Mouse (Mus musculus) erythroid progenitor cell, adult 5-6 weeks (primary cell): ENCODE results near the gene Tmem185b. TPM values are rescaled to one million over a fixed set of nuclear protein-coding genes. Genes with fewer than 3 reads are reported as not detected.

Experiments used
- total RNA-seq, 2 experiments: library from RNA; stranded (forward) in 1 of 2; stranded (reverse) in 1 of 2; fragments of 150-400 nt in 1 of 2; fragments of 186-747, 209-891 nt in 1 of 2; gene quantifications; 2 replicates each; pipeline versions ENCODE4 v1.2.3 to v1.2.4; 2015 to 2017; ENCODE audit warnings: low replicate concordance in 2 of 2

Tmem185b gene
- total RNA-seq, 2 experiments from 2014 or later = 2.7 to 11.3 TPM

Other genes starting within 250 kb of the Tmem185b start
- not detected in 2 replicates for gene Inhbb, start 103.9 kb upstream of the Tmem185b start, total RNA-seq (2015; ENCODE audit: low replicate concordance)
- not detected in 2 replicates for gene Inhbb, start 103.9 kb upstream of the Tmem185b start, total RNA-seq (2017; ENCODE audit: low replicate concordance)
- 4.3 and 10.1 TPM in 2 replicates for gene Ralb, start 21.4 kb upstream of the Tmem185b start, total RNA-seq (2015; ENCODE audit: low replicate concordance)
- 2.2 and 7.1 TPM in 2 replicates for gene Ralb, start 21.4 kb upstream of the Tmem185b start, total RNA-seq (2017; ENCODE audit: low replicate concordance)
- not detected in 2 replicates for gene Epb41l5, start 122.8 kb downstream of the Tmem185b start, total RNA-seq (2015; ENCODE audit: low replicate concordance)
- 0.39 and 0.68 TPM in 2 replicates for gene Epb41l5, start 122.8 kb downstream of the Tmem185b start, total RNA-seq (2017; ENCODE audit: low replicate concordance)